Mouse (Mus musculus) bone marrow macrophage, adult 2 months (primary cell): ENCODE measurements at regions not wholly inside any gene's neighbourhood (a gene's known extent, or its start where the extent isn't known, plus 50 kb on each side); places are given as distances from the start of the nearest gene placed in this dataset.

Source experiments
- H3K27ac ChIP-seq: 2 replicates; pipeline ENCODE4 v1.5.1; 2012; ENCODE audit warnings: low read depth, low read length; ENCODE audit not compliant: insufficient read depth
- H3K4me1 ChIP-seq: 2 replicates; pipeline ENCODE4 v1.6.1; 2012; ENCODE audit warnings: low read length; ENCODE audit not compliant: control insufficient read depth, insufficient read depth
- H3K4me3 ChIP-seq: 2 replicates; pipeline ENCODE4 v1.5.1; 2012; ENCODE audit warnings: mild to moderate bottlenecking, low read length, moderate library complexity; ENCODE audit not compliant: insufficient read depth
- CTCF ChIP-seq: IDR thresholded peaks from 2 replicates; pipeline ENCODE4 v1.5.1; 2012; ENCODE audit warnings: low read depth, mild to moderate bottlenecking, low read length, moderate library complexity
- POLR2A ChIP-seq: IDR thresholded peaks from 2 replicates; pipeline ENCODE4 v1.6.1; 2012; ENCODE audit warnings: mild to moderate bottlenecking, low read depth, low read length, borderline replicate concordance

DNA sequence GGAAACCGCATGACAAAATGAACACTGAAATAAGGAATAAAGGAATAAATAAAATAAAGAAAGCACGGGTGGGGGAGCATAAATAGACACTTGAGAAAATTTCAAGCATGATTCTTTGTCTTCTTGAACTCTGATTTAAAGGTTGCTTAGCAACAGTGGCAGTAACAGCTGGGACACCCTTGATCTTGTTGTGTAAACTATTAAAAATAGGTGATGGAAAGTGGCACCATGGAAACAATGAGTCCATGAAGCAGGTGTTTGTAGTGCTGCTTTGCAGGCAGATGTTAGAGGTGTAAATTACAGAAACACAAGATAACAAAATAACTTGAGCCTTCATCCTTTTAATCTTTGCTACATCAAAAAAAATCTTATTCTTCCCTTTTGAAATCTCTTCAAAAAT lies 688.2 kb upstream of the Gje1 start:
- H3K4me3 ChIP-seq: no peak overlapping the region
- TF ChIP-seq CTCF: no peak
- no peak overlapping the region for H3K27ac ChIP-seq
- H3K4me1 ChIP-seq: no peaks in the 10 kb centered on the region

GRCm38 (mm10) chr10:15405706-15406105 lies 687.7 kb upstream of the Gje1 start:
- Histone ChIP-seq H3K4me3 (no peak overlapping the region), H3K4me1 (no peaks in the 10 kb centered on the region), H3K27ac (no peak overlapping the region)
- TF ChIP-seq CTCF: no peak
- no peak for TF ChIP-seq POLR2A

DNA sequence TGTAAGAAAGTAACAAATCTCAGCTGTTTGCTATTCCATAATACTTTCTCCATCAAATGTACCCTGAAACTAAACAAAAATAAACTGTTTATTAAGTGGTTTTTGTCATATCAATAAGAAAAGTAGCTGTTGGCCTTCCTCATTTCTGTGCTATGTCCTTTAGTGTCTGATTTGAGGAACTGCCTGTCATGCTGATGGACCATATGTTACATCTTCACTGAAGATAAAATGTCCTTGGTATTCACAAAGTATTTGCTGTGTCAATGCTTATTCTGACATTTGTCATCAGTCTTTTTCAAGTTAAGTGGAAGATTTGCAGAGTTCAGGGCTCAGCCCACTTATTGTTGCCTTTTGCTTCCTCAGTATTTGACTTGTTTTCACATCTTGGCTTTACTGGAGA lies 682.0 kb upstream of the Gje1 start:
- H3K4me1 ChIP-seq: no peaks in the 10 kb centered on the region
- H3K27ac ChIP-seq: no peak overlapping the region
- TF ChIP-seq CTCF (no peak), POLR2A (no peak)
- no peak overlapping the region for H3K4me3 ChIP-seq

DNA sequence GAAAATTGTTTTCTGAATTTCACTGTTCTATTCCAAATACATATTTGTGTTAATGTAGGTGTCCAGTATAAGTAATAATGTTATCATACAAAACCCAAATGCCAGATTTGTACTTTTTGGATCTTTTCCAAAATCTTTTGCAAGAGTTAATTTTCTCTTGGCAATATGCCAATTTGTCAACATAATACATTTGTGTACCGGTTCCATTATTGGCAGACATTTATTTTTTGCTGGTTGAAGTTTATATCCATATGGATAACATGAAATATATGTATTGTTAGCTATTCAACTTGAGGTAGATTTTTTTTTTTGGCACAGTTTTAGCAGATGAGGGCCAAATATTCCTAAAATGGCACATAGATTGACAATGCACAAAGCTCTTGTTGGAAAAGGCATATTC lies 679.1 kb upstream of the Gje1 start:
- TF ChIP-seq POLR2A: no peak
- TF ChIP-seq CTCF: no peak
- H3K4me1 ChIP-seq: peaks cover 2% of the 10 kb centered on the region
- H3K27ac ChIP-seq: no peak overlapping the region
- no peak overlapping the region for H3K4me3 ChIP-seq

DNA sequence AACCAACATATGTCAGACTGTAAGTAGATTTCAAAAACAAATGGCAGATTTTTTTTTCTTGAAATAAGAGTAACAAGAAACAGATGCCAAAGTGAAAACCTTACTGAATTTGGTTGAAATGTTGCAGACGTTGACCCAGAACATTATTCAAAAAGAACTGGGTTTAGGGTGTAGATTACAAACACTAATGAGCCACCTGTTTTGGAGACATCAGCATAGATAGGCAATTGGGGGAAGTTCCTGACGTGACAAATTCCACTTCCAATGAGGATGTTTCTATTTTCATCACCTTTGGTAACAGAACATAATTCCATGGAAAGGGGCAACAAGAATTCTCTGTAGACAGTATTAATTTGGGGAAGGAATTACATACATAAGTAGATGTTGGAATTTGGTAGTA lies 677.3 kb upstream of the Gje1 start:
- TF ChIP-seq CTCF (no peak), POLR2A (no peak)
- H3K4me1 ChIP-seq: peaks cover 5% of the 10 kb centered on the region
- H3K4me3 ChIP-seq: no peak overlapping the region
- no peak overlapping the region for H3K27ac ChIP-seq

GRCm38 (mm10) chr10:15392027-15392816 lies 674.2 kb upstream of the Gje1 start:
- H3K4me1 ChIP-seq: peaks cover 5% of the 10 kb centered on the region
- TF ChIP-seq POLR2A: no peak
- TF ChIP-seq CTCF: no peak
- H3K27ac ChIP-seq: peak overlapping the region; percentile 48
- no peak overlapping the region for H3K4me3 ChIP-seq

- no peaks in the 10 kb centered on the region for H3K4me1 ChIP-seq
- H3K4me3 ChIP-seq: no peak overlapping the region
- no peak for TF ChIP-seq CTCF
- TF ChIP-seq POLR2A: no peak
- H3K27ac ChIP-seq: no peak overlapping the region
These were observed 655.6 kb upstream of the Gje1 start for GRCm38 (mm10) chr10:15373571-15373970.
